Mouse (Mus musculus) heart, postnatal 0 days (tissue): Measurements from ENCODE around the gene Vmn1r4. TPM values are rescaled to one million over a fixed set of nuclear protein-coding genes. Genes with fewer than 3 reads are reported as not detected.

Source experiments
- ATAC-seq: fragments of 200-750 bp; cut with Nextera tagmentation; 2 replicates; pipeline ENCODE4 v1.8.0; 2017; ENCODE audit warnings: low read depth, moderate number of reproducible peaks, moderate library complexity; ENCODE audit not compliant: insufficient read depth
- DNase-seq: peaks from one replicate; pipeline ENCODE4 v3.0.0-alpha.2; 2016; ENCODE audit warnings: low spot score
- H3K27ac ChIP-seq: fragments of 300-500 bp; sonication (generic); 2 replicates; pipeline ENCODE4 v1.5.1; 2014; ENCODE audit warnings: low read depth, mild to moderate bottlenecking
- H3K27me3 ChIP-seq: fragments of 300-500 bp; sonication (generic); 2 replicates; pipeline ENCODE4 v1.6.1; 2014; ENCODE audit warnings: low read length, mixed read lengths; ENCODE audit not compliant: control insufficient read depth, insufficient read depth
- H3K36me3 ChIP-seq: fragments of 300-500 bp; sonication (generic); replicated peaks from 2 replicates; pipeline ENCODE4 v1.6.1; 2014; ENCODE audit warnings: low read length, mixed read lengths; ENCODE audit not compliant: control insufficient read depth, insufficient read depth
- H3K4me1 ChIP-seq: fragments of 300-500 bp; sonication (generic); 2 replicates; pipeline ENCODE4 v1.6.1; 2014; ENCODE audit warnings: antibody characterized with exemption; ENCODE audit not compliant: control insufficient read depth, insufficient read depth
- H3K4me2 ChIP-seq: fragments of 300-500 bp; sonication (generic); 2 replicates; pipeline ENCODE4 v1.6.1; 2014; ENCODE audit warnings: low read depth, mild to moderate bottlenecking, low read length, moderate library complexity
- H3K4me3 ChIP-seq: fragments of 300-500 bp; sonication (generic); 2 replicates; pipeline ENCODE4 v1.5.1; 2014; ENCODE audit warnings: low read depth, low read length
- H3K9ac ChIP-seq: fragments of 300-500 bp; sonication (generic); replicated peaks from 2 replicates; pipeline ENCODE4 v1.6.1; 2014; ENCODE audit warnings: low read depth, low read length, mixed read lengths
- H3K9me3 ChIP-seq: fragments of 300-500 bp; sonication (generic); replicated peaks from 2 replicates; pipeline ENCODE4 v1.6.1; 2016; ENCODE audit warnings: low read length; ENCODE audit not compliant: control insufficient read depth
- CTCF ChIP-seq: IDR thresholded peaks from 2 replicates; pipeline ENCODE4 v1.5.1; 2016; ENCODE audit warnings: antibody characterized with exemption, control low read depth, low read depth
- EP300 ChIP-seq: IDR thresholded peaks from 2 replicates; pipeline ENCODE4 v1.6.1; 2016; ENCODE audit warnings: antibody characterized with exemption, low read depth
- WGBS: fragments of 180-500 bp; shearing (Covaris S2); extraction: QIAGEN DNeasy Blood & Tissue Kit; methylation state at CpG from one replicate; pipeline ENCODE4 v1.1.7; 2014; 5-methylcytosine and 5-hydroxymethylcytosine counted together
- polyA plus RNA-seq: library from polyadenylated mRNA; unstranded; fragments of >200 nt; fragmentation: Nextera tagmentation; extraction: Ambion mirVana; gene quantifications from 2 replicates; pipeline ENCODE4 v1.2.1, GENCODE M21; 2015
- total RNA-seq: library from RNA; depleted of rRNA; stranded (reverse); fragments of >200 nt; gene quantifications from 2 replicates; pipeline ENCODE4 v1.2.3, GENCODE M21; 2014; ENCODE audit warnings: low replicate concordance

The Vmn1r4 gene
- total and polyA plus RNA-seq, 2 experiments from 2014 or later: 0.19 TPM; not detected in 1

GRCm38 (mm10) chr6:56908397-56908796 is 15.4 kb upstream of the Vmn1r4 start:
- Histone ChIP-seq H3K36me3 (no peaks in the 10 kb centered on the region), H3K27ac (no peak overlapping the region), H3K4me3 (no peak overlapping the region), H3K4me2 (no peak overlapping the region), H3K9ac (no peak overlapping the region), H3K27me3 (no peaks in the 10 kb centered on the region), H3K9me3 (no peaks in the 10 kb centered on the region), H3K4me1 (peaks cover 20% of the 10 kb centered on the region)
- WGBS: 87% methylated on average over 2 of the region's 2 CpGs
- no peak for ATAC-seq
- TF ChIP-seq EP300 (no peak), CTCF (no peak)
- DNase-seq: no peak

GRCm38 (mm10) chr6:56908912-56909311 is 14.9 kb upstream of the Vmn1r4 start:
- Histone ChIP-seq H3K4me3 (no peak overlapping the region), H3K4me2 (no peak overlapping the region), H3K27me3 (no peaks in the 10 kb centered on the region), H3K4me1 (peaks cover 16% of the 10 kb centered on the region), H3K36me3 (no peaks in the 10 kb centered on the region), H3K27ac (no peak overlapping the region), H3K9ac (no peak overlapping the region), H3K9me3 (no peaks in the 10 kb centered on the region)
- ATAC-seq (peak; percentile 86), DNase-seq (peak; percentile 57)
- peak; percentile 88 for TF ChIP-seq CTCF
- no peak for TF ChIP-seq EP300
- WGBS: 6% methylated on average over 4 of the region's 4 CpGs

- 69% methylated on average over 2 of the region's 2 CpGs for WGBS
- H3K4me3 ChIP-seq: no peak overlapping the region
- H3K4me1 ChIP-seq: peaks cover 11% of the 10 kb centered on the region; the same call in 1 of the 2 replicates
- H3K27ac ChIP-seq: no peak overlapping the region
- DNase-seq: no peak
- H3K9me3 ChIP-seq: no peaks in the 10 kb centered on the region
- no peak overlapping the region for H3K4me2 ChIP-seq
- ATAC-seq: no peak
- no peaks in the 10 kb centered on the region for H3K27me3 ChIP-seq
- H3K9ac ChIP-seq: no peak overlapping the region
- TF ChIP-seq EP300: no peak
- TF ChIP-seq CTCF: no peak
- H3K36me3 ChIP-seq: no peaks in the 10 kb centered on the region
Observed at GRCm38 (mm10) chr6:56910910-56911309, 12.9 kb upstream of the Vmn1r4 start.

- no peak for TF ChIP-seq EP300
- TF ChIP-seq CTCF: no peak
- 70% methylated on average over 2 of the region's 2 CpGs for WGBS
- Histone ChIP-seq H3K4me2 (no peak overlapping the region), H3K27me3 (no peaks in the 10 kb centered on the region), H3K27ac (no peak overlapping the region), H3K9ac (no peak overlapping the region), H3K9me3 (no peaks in the 10 kb centered on the region), H3K36me3 (no peaks in the 10 kb centered on the region), H3K4me1 (peaks cover 20% of the 10 kb centered on the region; the same call in 1 of the 2 replicates), H3K4me3 (no peak overlapping the region)
- DNase-seq (no peak), ATAC-seq (no peak)
Observed at GRCm38 (mm10) chr6:56913092-56913858, 10.5 kb upstream of the Vmn1r4 start.

- Histone ChIP-seq H3K36me3 (no peaks in the 10 kb centered on the region), H3K27me3 (no peaks in the 10 kb centered on the region), H3K4me2 (no peak overlapping the region), H3K4me3 (no peak overlapping the region), H3K27ac (no peak overlapping the region), H3K9ac (no peak overlapping the region), H3K9me3 (no peaks in the 10 kb centered on the region), H3K4me1 (peaks cover 40% of the 10 kb centered on the region)
- no peak for DNase-seq
- no peak for ATAC-seq
- TF ChIP-seq CTCF: no peak
- TF ChIP-seq EP300: no peak
- 78% methylated on average over 2 of the region's 2 CpGs for WGBS
Observed at GRCm38 (mm10) chr6:56916279-56916678, 7.5 kb upstream of the Vmn1r4 start.
